Mouse (Mus musculus) ES-E14 (cell line): ENCODE measurements around the gene Rcc2.

Source experiments
- HCFC1 ChIP-seq: IDR thresholded peaks from 2 replicates; pipeline ENCODE4 v1.6.1; 2012; ENCODE audit warnings: low read length, inconsistent platforms, borderline replicate concordance; ENCODE audit not compliant: insufficient read depth
- MAFK ChIP-seq: IDR thresholded peaks from 2 replicates; pipeline ENCODE4 v1.6.1; 2014; ENCODE audit warnings: mild to moderate bottlenecking, low read depth, low read length, inconsistent platforms; ENCODE audit not compliant: insufficient read depth
- ZNF384 ChIP-seq: IDR thresholded peaks from 2 replicates; pipeline ENCODE4 v1.6.1; 2012; ENCODE audit warnings: low read depth, low read length, inconsistent platforms

DNA sequence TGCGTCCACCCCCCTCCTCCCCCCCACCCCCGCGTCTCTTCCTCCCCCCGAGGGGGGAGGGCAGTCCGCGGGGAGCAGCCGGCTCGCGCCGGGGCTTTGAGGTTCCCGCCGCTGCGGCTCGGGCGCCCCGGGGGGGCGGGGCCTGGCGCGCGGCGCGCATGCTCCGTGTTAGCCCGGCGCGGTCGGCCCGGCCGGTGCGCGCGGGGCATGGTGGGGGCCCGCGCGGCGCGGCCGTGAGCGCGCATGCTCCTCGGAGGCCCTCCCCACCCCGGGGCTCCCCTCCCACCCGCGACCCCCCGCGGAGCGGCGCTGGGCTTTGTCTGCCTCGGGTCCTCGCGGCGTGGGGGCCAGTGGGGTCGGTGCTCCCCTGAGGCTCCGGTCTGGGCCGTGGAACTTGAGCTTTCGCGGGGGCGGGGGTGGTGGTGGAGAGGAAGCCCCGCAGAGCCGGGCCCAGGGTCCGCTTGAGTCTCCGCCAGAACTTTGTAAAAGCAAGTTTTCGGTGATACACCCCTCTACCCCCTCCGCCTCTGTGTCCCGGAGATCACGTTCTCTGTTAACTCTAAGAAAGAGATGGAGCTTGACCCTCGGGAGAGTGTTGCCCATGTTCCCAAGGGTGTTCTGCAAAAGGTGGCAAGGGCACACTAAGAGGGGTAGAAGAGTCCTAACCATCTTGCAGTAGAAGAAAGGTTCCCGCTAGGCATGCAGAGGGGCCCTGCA lies 2.4 kb downstream of the Rcc2 start:
- TF ChIP-seq HCFC1 (no peak), ZNF384 (no peak), MAFK (no peak)
